Mouse (Mus musculus): ENCODE measurements around the gene Krtap17-1.

Gene Krtap17-1

DNA sequence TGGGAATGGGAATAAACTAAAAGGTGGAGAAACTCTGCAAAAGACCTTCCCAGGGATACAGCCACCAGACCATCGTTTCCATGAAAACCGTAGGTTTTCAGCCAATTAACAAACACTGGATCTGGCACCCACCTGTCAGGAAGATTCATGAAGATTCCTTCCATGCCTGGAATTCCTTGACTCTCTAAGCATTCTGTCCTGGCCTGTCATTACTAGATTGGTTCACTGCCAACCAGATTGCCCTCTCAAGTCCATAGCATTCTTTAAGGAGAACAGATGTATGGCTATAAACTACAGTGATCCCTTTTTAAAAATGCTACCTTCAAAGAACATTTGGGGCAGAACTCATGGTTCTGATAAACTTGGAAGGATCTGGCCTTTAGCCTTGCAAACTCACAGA, 27.8 kb downstream of the Krtap17-1 start:
- no peak for DNase-seq (ENCODE audit: low spot score)

DNA sequence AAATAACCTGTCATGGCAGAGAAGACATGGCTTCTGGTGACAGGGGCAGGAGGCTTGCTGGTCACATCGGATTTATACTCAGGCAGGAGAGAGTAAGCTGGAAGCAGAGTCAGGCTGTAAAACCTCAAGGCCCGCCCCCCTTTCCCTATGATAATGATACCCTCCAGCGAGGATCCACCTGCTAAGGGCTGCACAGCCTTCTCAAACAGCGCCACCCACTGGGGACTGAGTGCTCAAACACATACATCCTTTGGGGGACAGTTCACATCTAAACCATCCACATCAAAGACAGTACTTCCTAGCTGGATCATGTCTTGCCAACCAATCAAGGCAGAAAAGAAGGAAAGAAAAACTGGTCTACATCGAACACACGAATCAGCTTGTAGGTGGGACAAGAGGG, 29.6 kb downstream of the Krtap17-1 start:
- no peak for DNase-seq (ENCODE audit: low spot score)

GRCm38 (mm10) chr11:99948175-99948574, 45.6 kb downstream of the Krtap17-1 start, which contains the start of gene Krtap9-5:
Gene Krtap9-5, plus strand, starts transcription at chr11:99948475.
- no peak for DNase-seq (ENCODE audit: low spot score)

All from adipocyte (in vitro differentiated cells).